Mouse (Mus musculus): Measurements from ENCODE around the gene Rundc3a.

Rundc3a gene

GRCm38 (mm10) chr11:102392441-102393237, 564 bp upstream of the Rundc3a start:
- 18% methylated on average over 15 of the region's 15 CpGs for WGBS

- 4% methylated on average over 17 of the region's 17 CpGs for WGBS
These were observed 667 bp downstream of the Rundc3a start for GRCm38 (mm10) chr11:102393719-102394420.

GRCm38 (mm10) chr11:102394421-102395124, 1.4 kb downstream of the Rundc3a start:
- WGBS: 33% methylated on average over 9 of the region's 9 CpGs

DNA sequence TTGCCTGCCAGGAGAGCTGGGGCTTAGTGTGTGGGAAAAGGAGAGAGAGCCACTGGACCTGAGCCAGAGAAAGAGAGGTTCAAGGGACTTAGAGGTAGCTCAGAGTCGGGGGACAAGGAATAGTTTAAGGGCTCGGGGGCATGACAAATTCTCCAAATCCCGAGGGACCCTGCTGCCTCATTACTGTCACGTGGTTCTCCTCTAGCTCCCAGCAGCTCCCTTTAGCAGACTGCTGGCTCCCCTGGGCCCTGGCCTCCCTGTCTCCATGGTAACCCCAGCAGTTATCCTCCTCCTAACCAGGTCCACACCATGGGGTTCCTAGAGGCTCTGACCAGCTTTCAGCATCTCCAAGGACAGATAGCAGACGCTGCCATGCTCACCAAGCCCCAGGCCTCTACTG, 2.0 kb downstream of the Rundc3a start:
- WGBS: 6% methylated on average over 5 of the region's 5 CpGs

- 33% methylated on average over 6 of the region's 6 CpGs for WGBS
These were observed 3.1 kb downstream of the Rundc3a start for GRCm38 (mm10) chr11:102396263-102396662.

- 44% methylated on average over 7 of the region's 7 CpGs for WGBS
These were observed 3.5 kb downstream of the Rundc3a start for GRCm38 (mm10) chr11:102396671-102397141.

GRCm38 (mm10) chr11:102398007-102398825, 5.0 kb downstream of the Rundc3a start:
- WGBS: 63% methylated on average over 20 of the region's 20 CpGs

DNA sequence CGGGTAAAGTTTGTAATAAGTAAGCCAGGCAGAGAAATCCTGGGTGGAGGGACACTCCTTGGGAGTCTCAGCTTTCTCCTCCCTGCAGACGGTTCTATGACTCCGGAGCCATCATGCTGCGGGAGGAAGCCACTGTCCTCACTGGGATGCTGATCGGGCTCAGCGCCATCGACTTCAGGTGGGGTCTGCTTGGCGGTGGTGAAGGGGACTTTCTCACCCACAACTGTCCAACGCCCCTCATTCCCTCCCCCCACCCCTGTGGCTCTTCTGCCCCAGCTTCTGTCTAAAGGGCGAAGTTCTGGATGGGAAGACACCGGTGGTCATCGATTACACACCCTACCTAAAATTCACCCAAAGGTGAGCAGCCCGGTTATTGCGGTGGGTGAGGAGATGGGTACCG, 5.9 kb downstream of the Rundc3a start:
- 36% methylated on average over 15 of the region's 15 CpGs for WGBS

GRCm38 (mm10) chr11:102399610-102400072, 6.4 kb downstream of the Rundc3a start:
- WGBS: 19% methylated on average over 34 of the region's 34 CpGs

DNA sequence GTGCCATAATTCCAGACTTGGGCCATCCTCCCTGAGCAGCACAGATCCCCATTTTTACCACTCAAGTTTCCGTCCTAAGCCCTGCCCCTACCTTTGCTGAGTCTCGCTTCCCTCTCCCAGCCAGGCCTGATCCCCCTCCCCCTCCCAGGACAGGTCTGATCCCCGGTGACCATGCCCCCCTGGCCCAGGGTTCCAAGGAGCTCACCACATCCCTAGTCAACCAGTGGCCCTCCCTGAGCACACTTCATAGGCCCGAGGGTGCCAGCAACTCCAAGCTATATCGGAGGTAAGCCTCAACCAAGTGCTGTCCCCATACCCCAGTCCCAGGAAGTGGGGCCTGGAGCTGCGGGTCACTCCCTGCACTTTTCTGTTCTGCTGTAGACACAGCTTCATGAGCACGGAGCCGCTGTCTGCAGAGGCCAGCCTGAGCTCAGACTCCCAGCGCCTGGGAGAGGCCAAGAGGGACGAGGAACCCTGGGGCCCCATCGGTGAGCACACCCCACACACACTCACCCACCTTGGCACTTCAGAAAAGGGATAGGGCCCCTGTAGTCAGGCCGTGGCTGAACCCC, 7.4 kb downstream of the Rundc3a start:
- WGBS: 40% methylated on average over 12 of the region's 12 CpGs

GRCm38 (mm10) chr11:102401898-102402500, 8.8 kb downstream of the Rundc3a start:
- 54% methylated on average over 12 of the region's 12 CpGs for WGBS

DNA sequence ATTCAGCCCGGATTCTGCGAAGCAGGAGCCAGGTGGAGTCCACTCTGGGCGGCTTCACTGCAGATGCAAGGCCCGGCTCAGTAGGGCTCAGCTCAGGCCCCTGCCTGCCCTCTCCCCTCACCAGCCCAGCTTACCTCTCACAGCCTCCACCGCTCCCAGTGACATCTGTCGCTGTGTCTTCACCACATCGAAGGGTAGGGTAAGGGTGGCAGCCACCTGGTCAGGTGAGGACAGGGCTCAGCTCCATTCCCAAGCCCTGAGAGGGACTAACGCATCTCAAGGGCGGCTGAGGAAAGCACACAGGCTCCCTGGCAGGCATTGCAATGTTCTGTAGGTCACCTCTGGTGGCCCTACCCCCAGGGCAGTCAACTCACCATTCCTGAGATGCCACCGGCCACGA, 10.5 kb downstream of the Rundc3a start:
- 93% methylated on average over 11 of the region's 11 CpGs for WGBS

- 77% methylated on average over 18 of the region's 18 CpGs for WGBS
These were observed 11.2 kb downstream of the Rundc3a start for GRCm38 (mm10) chr11:102404161-102405010.

GRCm38 (mm10) chr11:102405544-102406285, 12.5 kb downstream of the Rundc3a start:
- 84% methylated on average over 11 of the region's 11 CpGs for WGBS

DNA sequence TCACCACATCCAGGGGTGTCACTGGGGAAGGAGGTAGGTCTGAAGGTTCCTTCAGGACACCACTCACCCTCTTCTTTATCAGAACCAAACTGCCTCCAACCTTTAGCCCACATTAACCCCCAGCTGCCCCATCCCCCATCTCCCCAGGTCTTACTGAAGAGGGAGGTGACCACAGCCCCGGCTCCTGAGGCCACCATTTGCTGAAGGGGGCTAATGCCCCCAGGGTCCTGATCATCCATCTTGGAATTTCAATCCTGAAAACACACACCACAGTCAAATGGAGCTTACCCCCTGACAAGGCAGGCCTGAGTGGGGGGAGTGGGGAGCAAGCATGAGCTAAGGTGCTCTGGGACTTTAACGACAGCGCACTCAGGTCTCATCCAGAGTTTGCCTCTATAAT, 13.2 kb downstream of the Rundc3a start:
- WGBS: 14% methylated on average over 3 of the region's 3 CpGs

DNA sequence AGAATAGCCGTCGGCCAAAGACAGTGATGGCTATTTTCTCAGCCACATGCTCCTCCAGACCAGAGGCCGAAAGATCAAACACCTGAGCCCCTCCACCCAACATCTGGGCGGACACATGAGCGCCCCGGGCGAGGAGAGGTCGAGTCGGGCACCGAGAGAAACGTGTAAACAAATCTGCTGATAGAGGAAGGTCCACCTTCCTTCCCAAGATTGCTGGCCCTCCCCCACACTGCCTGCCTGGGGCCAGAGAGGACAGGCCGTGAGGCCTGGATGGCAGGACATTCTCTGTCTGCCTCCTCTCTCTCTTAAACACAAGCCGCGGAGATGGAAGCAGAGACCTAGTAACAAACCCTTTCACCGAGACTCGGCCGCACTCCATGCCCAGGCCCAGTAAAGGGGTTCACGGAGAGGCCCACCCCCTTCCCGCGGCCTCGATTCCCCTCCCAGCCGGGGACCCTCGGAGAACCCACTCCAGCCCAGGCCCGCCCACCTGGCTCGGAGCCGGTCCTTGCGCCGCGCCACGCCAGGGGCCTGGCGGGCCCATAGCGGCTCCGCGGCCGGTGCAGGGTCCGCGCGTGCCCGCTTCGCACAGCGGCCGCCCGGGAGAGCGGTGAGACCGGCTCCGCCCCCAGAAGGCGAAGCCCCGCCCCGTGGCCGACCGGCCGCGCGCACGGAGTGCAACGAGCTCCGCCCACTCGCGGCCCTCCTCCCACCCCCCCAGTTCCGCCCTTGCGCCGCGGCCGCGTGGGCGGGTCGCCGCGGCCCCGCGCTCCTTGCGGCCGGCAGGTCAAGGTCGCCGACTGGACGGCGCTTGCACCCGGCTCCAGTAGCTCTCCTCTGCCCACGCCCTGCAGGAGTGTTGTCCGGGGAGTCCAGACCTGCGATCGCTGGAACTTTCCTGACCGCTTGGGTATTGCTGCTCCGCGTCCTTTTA, 14.0 kb downstream of the Rundc3a start:
- WGBS: under 1% methylated on average over 85 of the region's 85 CpGs

DNA sequence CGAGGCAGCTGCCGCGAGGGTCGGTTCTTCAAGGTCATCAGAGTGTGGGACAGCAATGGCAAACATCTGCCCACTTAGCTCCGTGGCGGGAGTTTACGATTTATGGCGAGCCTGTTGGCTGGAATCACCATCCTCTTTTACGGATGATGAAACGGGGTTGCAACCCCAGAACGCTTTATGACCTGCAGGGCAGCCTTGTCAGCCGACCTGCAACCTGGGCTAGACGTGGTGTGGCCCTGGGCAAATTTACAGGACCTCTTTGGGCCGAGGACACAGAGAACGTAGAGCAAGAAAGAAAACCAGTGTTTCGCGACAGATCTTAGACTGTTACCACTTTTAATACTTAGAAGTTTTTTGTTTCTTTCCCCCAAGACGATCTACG, 14.6 kb downstream of the Rundc3a start, which contains the start of gene Slc25a39:
Slc25a39 (minus strand) TSS at position 113 of the 382 bp plus-strand sequence.
- under 1% methylated on average over 19 of the region's 19 CpGs for WGBS
